Mouse (Mus musculus): Measurements from ENCODE around the gene Wdtc1. TPM values are rescaled to one million over a fixed set of nuclear protein-coding genes. Genes with fewer than 3 reads are reported as not detected.

Gene Wdtc1
- polyA plus RNA-seq (2012; rRNA removed) = 28.2 and 33.2 TPM in 2 replicates

DNA sequence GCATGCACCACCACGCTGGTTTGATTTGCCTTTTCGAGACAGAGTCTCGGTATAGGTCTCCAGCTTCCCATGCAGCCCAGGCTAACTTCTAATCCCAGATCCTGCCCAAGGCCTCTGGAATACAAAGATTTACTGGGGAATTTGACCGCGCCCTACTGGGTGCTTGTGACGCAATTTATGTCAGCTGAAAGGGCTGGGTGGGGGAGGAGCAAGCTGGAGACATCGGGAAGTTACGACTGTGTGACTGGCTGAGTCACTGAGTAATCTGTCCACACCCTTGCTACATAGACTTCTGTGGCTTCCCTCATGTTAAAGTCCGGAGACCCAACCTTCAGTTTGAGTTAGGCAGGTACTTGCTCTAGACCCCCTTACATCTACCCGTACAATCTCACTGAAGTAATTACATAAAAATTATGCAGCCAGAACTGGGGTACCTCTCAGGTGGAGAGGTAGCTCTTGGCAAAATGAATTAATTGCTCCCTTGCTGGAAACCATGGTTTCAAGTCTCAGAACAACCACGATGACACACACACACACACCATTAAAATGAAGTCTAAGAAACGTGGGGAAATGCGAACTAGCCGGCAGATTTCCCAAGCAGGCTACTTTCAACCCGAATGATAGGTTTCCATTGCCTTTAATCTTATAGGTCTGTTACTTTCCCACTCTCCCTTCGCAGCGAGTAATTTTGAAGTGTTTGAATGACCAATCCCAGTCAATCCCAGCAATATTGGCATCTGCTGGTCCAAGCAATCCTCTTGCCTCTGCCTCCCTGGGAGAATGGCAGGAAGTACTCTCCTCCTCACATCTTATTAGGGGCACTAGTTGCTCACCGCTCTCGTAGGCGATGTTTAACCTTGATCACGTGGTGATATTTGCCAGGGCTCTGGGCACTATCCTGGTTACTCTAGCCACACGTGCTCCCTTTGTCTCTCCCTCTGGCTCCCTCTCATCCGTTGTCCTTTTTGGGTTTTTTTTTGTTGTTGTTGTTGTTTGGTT, at the start of gene Wdtc1:
Gene Wdtc1 (minus strand): TSS at position 115 of the 999 bp plus-strand sequence.

DNA sequence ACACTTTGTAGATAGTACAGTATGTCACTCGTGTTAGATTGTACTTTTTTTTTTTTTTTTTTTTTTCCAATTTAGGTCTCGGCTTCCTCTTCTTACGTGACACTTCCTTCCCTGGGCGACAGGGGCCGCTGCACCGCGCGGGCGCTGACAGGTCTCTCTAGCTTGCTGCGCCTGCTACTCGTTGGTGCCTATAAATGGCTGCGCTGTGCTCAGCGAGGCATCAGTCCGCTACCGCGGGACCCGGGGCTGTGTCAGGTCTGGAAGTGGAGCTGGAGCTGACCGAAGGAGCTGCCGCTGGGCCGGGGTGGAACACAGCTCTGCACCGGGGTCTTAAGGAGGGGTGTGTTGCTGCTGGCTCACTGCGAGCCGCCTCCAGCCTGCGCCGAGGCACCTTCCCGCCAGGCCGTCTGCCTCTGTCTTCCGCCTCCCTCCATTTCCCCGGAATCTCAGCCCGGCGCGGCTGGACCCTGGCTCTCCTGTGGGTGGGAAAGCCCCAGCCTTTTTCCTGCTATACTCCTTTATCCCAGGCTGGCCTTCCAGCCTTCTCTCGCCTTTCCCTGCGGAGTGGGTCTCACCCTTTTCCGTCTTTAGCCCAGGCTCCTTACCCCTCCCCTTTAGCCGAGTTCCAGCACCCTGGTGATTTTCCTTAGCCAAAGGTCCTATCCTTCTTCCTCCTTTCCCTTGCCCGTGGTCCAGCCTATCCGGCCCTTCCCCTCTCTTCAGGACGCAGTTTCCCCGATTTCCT, 16.4 kb upstream of the Wdtc1 start, which contains the start of gene Slc9a1:
Gene Slc9a1 (plus strand): TSS at position 154 of the 745 bp plus-strand sequence.

DNA sequence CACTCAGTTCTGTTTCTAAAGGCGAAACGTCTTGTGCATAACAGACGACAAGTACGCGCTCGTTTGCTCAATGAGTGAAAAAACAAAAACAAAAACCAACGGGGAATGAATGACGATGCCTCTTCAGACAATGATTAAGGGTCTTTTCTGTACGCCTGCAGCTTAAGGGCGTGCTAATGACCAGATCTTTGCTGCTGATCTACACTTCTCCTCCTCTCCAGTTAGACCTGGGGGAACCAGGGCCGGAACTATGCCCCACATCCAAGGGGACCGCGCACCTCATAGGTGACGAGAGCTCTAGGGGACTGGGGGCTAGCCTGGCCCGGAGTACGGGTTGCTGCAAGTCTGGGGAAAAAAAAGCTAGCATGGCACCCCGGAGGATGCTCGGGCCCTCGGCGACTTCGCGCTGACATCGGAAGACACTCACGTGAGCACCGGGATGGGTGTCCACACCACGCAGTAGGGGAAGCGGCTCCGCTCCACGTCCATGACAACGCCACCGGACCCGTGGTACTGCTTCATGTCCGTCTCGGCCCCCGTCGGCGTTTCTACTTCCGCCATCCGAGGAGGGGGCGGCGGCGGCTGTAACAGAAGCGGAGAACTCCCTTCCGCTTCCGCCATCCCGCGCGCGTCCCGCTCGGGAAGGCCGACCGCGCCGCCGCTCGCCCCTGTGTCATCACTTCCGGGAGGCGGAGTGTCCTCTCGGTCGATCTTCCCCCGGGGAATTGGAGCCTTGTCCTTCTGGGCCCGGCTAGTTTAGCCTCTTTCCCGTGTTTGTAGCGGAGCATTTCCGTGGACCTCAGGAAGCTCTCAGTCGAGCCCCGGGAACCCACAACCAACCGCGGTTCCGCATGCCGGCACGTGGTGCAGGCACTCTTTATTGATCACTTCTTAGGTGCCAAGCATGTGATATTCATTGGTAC, 75.9 kb downstream of the Wdtc1 start, which contains the start of gene Tmem222:
Gene Tmem222 (minus strand): TSS at position 689 of the 923 bp plus-strand sequence.

DNA sequence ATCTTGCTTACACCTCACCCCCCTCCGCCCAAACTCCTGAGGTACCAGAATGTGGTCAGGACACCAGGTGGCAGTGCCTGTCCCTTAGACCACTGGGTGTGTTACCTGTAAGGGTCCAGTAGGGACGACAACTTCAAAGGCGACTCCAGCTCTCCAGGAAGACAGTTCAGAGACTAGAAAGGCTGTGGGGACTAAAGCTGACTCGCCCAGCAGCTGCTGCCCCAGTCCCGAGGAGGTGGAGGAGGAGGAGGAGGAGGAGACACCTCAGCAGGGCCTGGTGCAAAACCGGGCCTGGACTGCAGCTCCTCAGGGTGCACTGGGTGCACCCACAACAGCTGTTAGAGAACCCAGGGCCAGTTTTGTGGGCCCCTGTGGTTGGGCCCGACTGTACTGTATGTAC, 90.4 kb downstream of the Wdtc1 start, which contains the start of gene Sytl1:
Gene Sytl1 (minus strand): TSS at position 232 of the 400 bp plus-strand sequence.

Other genes starting within 250 kb of the Wdtc1 start
- 11.7 and 13.8 TPM in 2 replicates for gene Wasf2, start 223.0 kb downstream of the Wdtc1 start, polyA plus RNA-seq (2012; rRNA removed)
- gene Cd164l2, start 141.3 kb downstream of the Wdtc1 start, polyA plus RNA-seq (2012; rRNA removed) = 3.6 and 3.8 TPM in 2 replicates
- 2.9 and 3.7 TPM in 2 replicates for gene Gpr3, start 140.9 kb downstream of the Wdtc1 start, polyA plus RNA-seq (2012; rRNA removed)
- 5.0 and 6.2 TPM in 2 replicates for gene Map3k6, start 112.7 kb downstream of the Wdtc1 start, polyA plus RNA-seq (2012; rRNA removed)
- gene Sytl1, start 90.4 kb downstream of the Wdtc1 start, polyA plus RNA-seq (2012; rRNA removed) = 0.88 and 1.4 TPM in 2 replicates
- 146 TPM in 2 replicates for gene Tmem222, start 75.7 kb downstream of the Wdtc1 start, polyA plus RNA-seq (2012; rRNA removed)
- gene Slc9a1, start 16.2 kb upstream of the Wdtc1 start, polyA plus RNA-seq (2012; rRNA removed) = 20.3 and 24.4 TPM in 2 replicates
- 0.13 and 0.73 TPM in 2 replicates for gene Tent5b, start 126.7 kb upstream of the Wdtc1 start, polyA plus RNA-seq (2012; rRNA removed)
- 20.9 and 22.1 TPM in 2 replicates for gene Trnp1, start 145.1 kb upstream of the Wdtc1 start, polyA plus RNA-seq (2012; rRNA removed)
- 0.10 and 0.15 TPM in 2 replicates for gene Kdf1, start 165.5 kb upstream of the Wdtc1 start, polyA plus RNA-seq (2012; rRNA removed)
- 171 and 177 TPM in 2 replicates for gene Nudc, start 192.5 kb upstream of the Wdtc1 start, polyA plus RNA-seq (2012; rRNA removed)
- 0.08 TPM in 1 of 2 replicates, not detected in the other for gene Nr0b2, start 199.9 kb upstream of the Wdtc1 start, polyA plus RNA-seq (2012; rRNA removed)
- 5.5 and 6.9 TPM in 2 replicates for gene Gpatch3, start 221.3 kb upstream of the Wdtc1 start, polyA plus RNA-seq (2012; rRNA removed)
- 29.3 and 31.4 TPM in 2 replicates for gene Gpn2, start 230.9 kb upstream of the Wdtc1 start, polyA plus RNA-seq (2012; rRNA removed)
- 2.2 and 5.9 TPM in 2 replicates for gene Sfn, start 248.7 kb upstream of the Wdtc1 start, polyA plus RNA-seq (2012; rRNA removed)

Measured in central nervous system, embryonic 18 days (tissue).